Mouse (Mus musculus) forebrain, embryonic 15.5 days (tissue): ENCODE data around the gene Cnih4. TPM values are rescaled to one million over a fixed set of nuclear protein-coding genes. Genes with fewer than 3 reads are reported as not detected.

ENCODE experiments used
- ATAC-seq: fragments of 200-750 bp; cut with Nextera tagmentation; replicated peaks from 2 replicates; pipeline ENCODE4 v1.8.0; 2017; ENCODE audit warnings: mild to moderate bottlenecking, moderate TSS enrichment, moderate library complexity
- H3K27ac ChIP-seq: fragments of 300-500 bp; sonication (generic); replicated peaks from 2 replicates; pipeline ENCODE4 v1.5.1; 2015; ENCODE audit warnings: mild to moderate bottlenecking, inconsistent platforms
- H3K27me3 ChIP-seq: fragments of 300-500 bp; sonication (generic); 2 replicates; pipeline ENCODE4 v1.6.1; 2015; ENCODE audit warnings: inconsistent platforms
- H3K36me3 ChIP-seq: fragments of 300-500 bp; sonication (generic); 2 replicates; pipeline ENCODE4 v1.6.1; 2015; ENCODE audit warnings: mild to moderate bottlenecking, inconsistent platforms
- H3K4me1 ChIP-seq: fragments of 300-500 bp; sonication (generic); 2 replicates; pipeline ENCODE4 v1.6.1; 2015; ENCODE audit warnings: inconsistent platforms
- H3K4me2 ChIP-seq: fragments of 300-500 bp; sonication (generic); replicated peaks from 2 replicates; pipeline ENCODE4 v1.6.1; 2015; ENCODE audit warnings: mild to moderate bottlenecking, inconsistent platforms
- H3K4me3 ChIP-seq: fragments of 300-500 bp; sonication (generic); 2 replicates; pipeline ENCODE4 v1.5.1; 2015; ENCODE audit warnings: mild to moderate bottlenecking, inconsistent platforms
- H3K9ac ChIP-seq: fragments of 300-500 bp; sonication (generic); replicated peaks from 2 replicates; pipeline ENCODE4 v1.6.1; 2015; ENCODE audit warnings: mild to moderate bottlenecking, inconsistent platforms
- H3K9me3 ChIP-seq: fragments of 300-500 bp; sonication (generic); 2 replicates; pipeline ENCODE4 v1.6.1; 2016; ENCODE audit warnings: inconsistent platforms
- WGBS: fragments of 180-500 bp; shearing (Covaris S2); methylation state at CpG from one replicate; pipeline ENCODE4 v1.1.7; 2015; ENCODE audit warnings: mixed read lengths; 5-methylcytosine and 5-hydroxymethylcytosine counted together
- polyA plus RNA-seq: library from polyadenylated mRNA; unstranded; fragments of >200 nt; fragmentation: Nextera tagmentation; extraction: Ambion mirVana; gene quantifications from 2 replicates; pipeline ENCODE4 v1.2.1, GENCODE M21; 2015

Gene Cnih4
- polyA plus RNA-seq, 1 experiment from 2014 or later = 72.2 TPM

GRCm38 (mm10) chr1:181150431-181150826, 5.9 kb downstream of the Cnih4 start:
- peak; percentile 59 for ATAC-seq
- Histone ChIP-seq H3K4me3 (peak overlapping the region; percentile 76), H3K27me3 (no peaks in the 10 kb centered on the region), H3K9ac (peak overlapping the region; percentile 84; the same call in 1 of the 2 replicates), H3K27ac (no peak overlapping the region), H3K4me1 (peaks cover 30% of the 10 kb centered on the region), H3K4me2 (no peak overlapping the region), H3K9me3 (no peaks in the 10 kb centered on the region), H3K36me3 (peaks cover 12% of the 10 kb centered on the region)
- WGBS = 69% methylated on average over 3 of the region's 3 CpGs

- WGBS = under 1% methylated on average over 54 of the region's 59 CpGs
- Histone ChIP-seq H3K27me3 (no peaks in the 10 kb centered on the region), H3K4me1 (peaks cover 26% of the 10 kb centered on the region), H3K9me3 (no peaks in the 10 kb centered on the region), H3K36me3 (peaks cover 18% of the 10 kb centered on the region), H3K9ac (peak overlapping the region; percentile 84), H3K4me2 (peak overlapping the region; percentile 59), H3K27ac (peak overlapping the region; percentile 90), H3K4me3 (peak overlapping the region; percentile 76)
- peak; percentile 94 for ATAC-seq
Measured at GRCm38 (mm10) chr1:181150827-181151534, 6.5 kb downstream of the Cnih4 start.

- ATAC-seq = 0 out of 2 replicates have a peak, but pooled peaks have one; percentile 9
- peak overlapping the region; percentile 76 for H3K4me3 ChIP-seq
- peak overlapping the region; percentile 84 for H3K9ac ChIP-seq
- H3K9me3 ChIP-seq = no peaks in the 10 kb centered on the region
- H3K36me3 ChIP-seq = peaks cover 22% of the 10 kb centered on the region
- 35% methylated on average over 5 of the region's 5 CpGs for WGBS
- H3K27ac ChIP-seq = peak overlapping the region; percentile 90
- H3K27me3 ChIP-seq = no peaks in the 10 kb centered on the region
- peak overlapping the region; percentile 59 for H3K4me2 ChIP-seq
- peaks cover 24% of the 10 kb centered on the region for H3K4me1 ChIP-seq
Measured at GRCm38 (mm10) chr1:181151541-181151940, 7.0 kb downstream of the Cnih4 start.

- Histone ChIP-seq H3K4me1 (no peaks in the 10 kb centered on the region), H3K27me3 (no peaks in the 10 kb centered on the region), H3K9ac (no peak overlapping the region), H3K36me3 (peaks cover 51% of the 10 kb centered on the region), H3K4me3 (no peak overlapping the region), H3K4me2 (no peak overlapping the region), H3K27ac (no peak overlapping the region), H3K9me3 (no peaks in the 10 kb centered on the region)
- WGBS = 71% methylated on average over 2 of the region's 2 CpGs
- no peak for ATAC-seq
Measured at GRCm38 (mm10) chr1:181167816-181168215, 23.3 kb downstream of the Cnih4 start.

GRCm38 (mm10) chr1:181168377-181168776, 23.9 kb downstream of the Cnih4 start:
- Histone ChIP-seq H3K4me2 (no peak overlapping the region), H3K4me3 (no peak overlapping the region), H3K36me3 (peaks cover 48% of the 10 kb centered on the region), H3K4me1 (no peaks in the 10 kb centered on the region), H3K27me3 (no peaks in the 10 kb centered on the region), H3K9me3 (no peaks in the 10 kb centered on the region), H3K27ac (no peak overlapping the region), H3K9ac (no peak overlapping the region)
- WGBS = 97% methylated on average over 3 of the region's 3 CpGs
- no peak for ATAC-seq

GRCm38 (mm10) chr1:181170210-181170609, 25.7 kb downstream of the Cnih4 start:
- Histone ChIP-seq H3K4me2 (no peak overlapping the region), H3K9ac (no peak overlapping the region), H3K27ac (no peak overlapping the region), H3K4me3 (no peak overlapping the region), H3K9me3 (no peaks in the 10 kb centered on the region), H3K4me1 (no peaks in the 10 kb centered on the region), H3K27me3 (no peaks in the 10 kb centered on the region), H3K36me3 (peaks cover 33% of the 10 kb centered on the region)
- no peak for ATAC-seq
- 88% methylated on average over 8 of the region's 8 CpGs for WGBS

- Histone ChIP-seq H3K9ac (no peak overlapping the region), H3K27me3 (no peaks in the 10 kb centered on the region), H3K36me3 (peaks cover 78% of the 10 kb centered on the region), H3K27ac (no peak overlapping the region), H3K4me1 (no peaks in the 10 kb centered on the region), H3K4me2 (no peak overlapping the region), H3K4me3 (no peak overlapping the region), H3K9me3 (no peaks in the 10 kb centered on the region)
- WGBS = 95% methylated on average over 4 of the region's 4 CpGs
- ATAC-seq = no peak
Measured at GRCm38 (mm10) chr1:181188925-181189324, 44.4 kb downstream of the Cnih4 start.

- H3K4me3 ChIP-seq = no peak overlapping the region
- H3K4me1 ChIP-seq = no peaks in the 10 kb centered on the region
- no peak overlapping the region for H3K27ac ChIP-seq
- H3K27me3 ChIP-seq = no peaks in the 10 kb centered on the region
- WGBS = 90% methylated on average over 4 of the region's 4 CpGs
- H3K9ac ChIP-seq = no peak overlapping the region
- no peak overlapping the region for H3K4me2 ChIP-seq
- H3K36me3 ChIP-seq = peaks cover 80% of the 10 kb centered on the region
- H3K9me3 ChIP-seq = no peaks in the 10 kb centered on the region
- ATAC-seq = no peak
Measured at GRCm38 (mm10) chr1:181199446-181199845, 55.0 kb downstream of the Cnih4 start.

GRCm38 (mm10) chr1:181210147-181210546, 65.7 kb downstream of the Cnih4 start:
- H3K4me1 ChIP-seq = peaks cover 30% of the 10 kb centered on the region
- H3K9ac ChIP-seq = peak overlapping the region; percentile 85
- H3K4me2 ChIP-seq = peak overlapping the region; percentile 85
- H3K4me3 ChIP-seq = peak overlapping the region; percentile 97
- no peaks in the 10 kb centered on the region for H3K9me3 ChIP-seq
- 0 out of 2 replicates have a peak, but pooled peaks have one; percentile 17 for ATAC-seq
- WGBS = 15% methylated on average over 4 of the region's 4 CpGs
- H3K36me3 ChIP-seq = peaks cover 14% of the 10 kb centered on the region
- peak overlapping the region; percentile 13; the same call in 1 of the 2 replicates for H3K27ac ChIP-seq
- H3K27me3 ChIP-seq = no peaks in the 10 kb centered on the region

- Histone ChIP-seq H3K9me3 (no peaks in the 10 kb centered on the region), H3K4me2 (peak overlapping the region; percentile 85), H3K4me3 (peak overlapping the region; percentile 97), H3K27me3 (no peaks in the 10 kb centered on the region), H3K36me3 (peaks cover 12% of the 10 kb centered on the region), H3K9ac (peak overlapping the region; percentile 85), H3K27ac (peak overlapping the region; percentile 93), H3K4me1 (peaks cover 30% of the 10 kb centered on the region)
- ATAC-seq = peak; percentile 32
- under 1% methylated on average over 48 of the region's 56 CpGs for WGBS
Measured at GRCm38 (mm10) chr1:181210601-181211402, 66.3 kb downstream of the Cnih4 start.

GRCm38 (mm10) chr1:181211403-181211919, 67.0 kb downstream of the Cnih4 start:
- ATAC-seq = peak; percentile 47
- Histone ChIP-seq H3K4me2 (peak overlapping the region; percentile 85), H3K27ac (peak overlapping the region; percentile 93), H3K36me3 (peaks cover 8% of the 10 kb centered on the region), H3K9ac (peak overlapping the region; percentile 85), H3K27me3 (no peaks in the 10 kb centered on the region), H3K9me3 (no peaks in the 10 kb centered on the region), H3K4me3 (peak overlapping the region; percentile 97), H3K4me1 (peaks cover 30% of the 10 kb centered on the region)
- WGBS = 1% methylated on average over 28 of the region's 72 CpGs
